Mouse (Mus musculus) ovary, adult 2 months (tissue): ENCODE measurements around the gene Top2b. TPM values are rescaled to one million over a fixed set of nuclear protein-coding genes. Genes with fewer than 3 reads are reported as not detected.

ENCODE experiments used
- polyA plus RNA-seq: library from polyadenylated mRNA; depleted of rRNA; stranded (reverse); fragments of >200 nt; gene quantifications from 2 replicates; pipeline ENCODE4 v1.2.3, GENCODE M21; 2012; rRNA removed

Gene Top2b
- 6.6 and 8.8 TPM in 2 replicates for polyA plus RNA-seq

DNA sequence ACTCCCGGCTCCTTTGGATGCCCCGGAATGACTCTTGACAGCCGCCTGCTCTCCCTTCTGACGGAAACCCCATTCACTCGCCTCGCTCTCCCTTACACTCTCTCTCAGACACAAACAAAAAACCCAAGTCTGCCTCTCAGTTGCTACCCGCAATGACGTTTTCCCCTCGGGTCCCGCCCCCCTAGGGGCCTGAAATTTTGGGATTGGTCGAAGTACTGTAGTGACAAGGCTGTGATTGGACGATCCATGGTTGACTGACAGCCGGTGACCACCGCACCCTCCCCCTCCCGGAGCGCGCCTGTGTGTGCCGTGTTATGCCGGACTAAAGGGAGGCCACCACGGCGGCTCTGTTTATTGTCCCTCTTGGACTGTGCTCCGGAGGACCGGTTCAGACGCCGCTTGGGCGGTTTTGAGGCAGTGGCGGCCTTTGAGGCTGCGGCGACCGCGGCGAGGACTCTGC lies at the start of gene Top2b:
Gene Top2b (plus strand): TSS at position 302 of the 460 bp plus-strand sequence.

Other genes starting within 250 kb of the Top2b start
- 24.5 and 29.4 TPM in 2 replicates for gene Ngly1, start 115.9 kb upstream of the Top2b start, polyA plus RNA-seq
- 3.6 and 4.2 TPM in 2 replicates for gene Oxsm, start 115.4 kb upstream of the Top2b start, polyA plus RNA-seq